Mouse (Mus musculus) thymus, postnatal 14 days (tissue): ENCODE data around the gene Olfr749.
"Not testable (repeated sequence)": the region's sequence is repeated elsewhere in the genome, so short reads cannot be mapped to it uniquely, and the experiment has no call there.

ENCODE experiments used
- DNase-seq: peaks from one replicate; pipeline ENCODE4 v3.0.0; 2021

Olfr749 gene

DNA sequence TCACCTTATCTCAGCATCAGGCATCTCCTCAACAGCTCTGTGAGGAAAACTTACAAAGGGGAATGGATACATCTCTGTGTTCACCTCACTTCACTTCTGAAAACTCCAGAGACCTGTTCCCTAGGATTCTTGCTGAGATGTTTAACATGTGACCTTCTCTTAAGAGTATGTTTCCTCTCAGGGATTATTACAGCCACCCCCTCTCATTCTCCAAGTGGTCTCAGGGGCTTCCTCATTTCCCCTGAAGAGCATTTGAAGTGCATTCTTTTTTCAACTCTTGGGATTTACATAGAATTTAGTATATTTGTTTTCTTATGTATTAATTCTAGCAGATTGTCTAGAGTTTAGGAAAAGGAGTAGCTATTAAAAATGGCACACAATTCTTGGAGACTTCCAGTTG lies at the start of gene Olfr749:
Gene Olfr749, minus strand, starts transcription at position 101 of the 400 bp plus-strand sequence.
- no peak for DNase-seq

DNA sequence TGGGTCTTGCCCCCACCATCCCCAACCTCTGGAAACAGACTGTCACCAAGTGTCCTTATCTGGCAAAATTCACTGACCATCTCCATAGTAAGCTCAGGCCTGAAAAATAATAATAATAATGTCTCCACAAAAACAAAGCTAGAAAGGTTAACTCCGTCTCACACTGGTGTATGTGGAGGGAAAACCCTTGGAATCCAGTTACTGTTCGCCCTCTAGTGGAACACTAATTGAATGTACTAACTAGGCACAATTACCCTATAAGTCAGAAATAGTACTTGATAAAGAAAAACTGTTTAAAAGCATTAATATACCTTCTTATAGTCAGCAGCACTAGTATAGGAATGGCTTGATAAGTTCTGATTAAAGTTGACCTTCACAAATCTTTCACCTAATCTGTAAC lies 43.3 kb upstream of the Olfr749 start:
- no peak for DNase-seq

DNA sequence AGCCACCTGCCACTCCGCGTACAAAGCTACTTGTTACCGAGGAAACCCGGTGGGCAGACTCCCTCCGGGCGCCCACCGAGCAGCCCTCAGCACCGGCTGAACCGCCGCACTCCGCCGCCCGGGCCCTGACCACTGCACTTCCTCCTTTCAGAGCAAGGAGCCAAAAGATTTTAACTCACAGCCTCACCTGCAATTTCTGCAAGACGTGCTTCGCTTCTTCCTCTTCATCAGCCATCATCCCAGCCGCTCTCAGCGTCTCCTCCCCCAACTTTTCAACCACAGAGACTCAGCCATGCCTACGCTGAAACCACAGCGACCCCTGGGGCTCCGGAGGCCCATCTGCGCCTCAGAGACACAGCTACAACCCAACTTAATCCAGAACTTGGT lies 40.4 kb upstream of the Olfr749 start, which contains the start of gene Ttc5:
Gene Ttc5, minus strand, starts transcription at position 269 of the 387 bp plus-strand sequence.
- peak; percentile 92 for DNase-seq

DNA sequence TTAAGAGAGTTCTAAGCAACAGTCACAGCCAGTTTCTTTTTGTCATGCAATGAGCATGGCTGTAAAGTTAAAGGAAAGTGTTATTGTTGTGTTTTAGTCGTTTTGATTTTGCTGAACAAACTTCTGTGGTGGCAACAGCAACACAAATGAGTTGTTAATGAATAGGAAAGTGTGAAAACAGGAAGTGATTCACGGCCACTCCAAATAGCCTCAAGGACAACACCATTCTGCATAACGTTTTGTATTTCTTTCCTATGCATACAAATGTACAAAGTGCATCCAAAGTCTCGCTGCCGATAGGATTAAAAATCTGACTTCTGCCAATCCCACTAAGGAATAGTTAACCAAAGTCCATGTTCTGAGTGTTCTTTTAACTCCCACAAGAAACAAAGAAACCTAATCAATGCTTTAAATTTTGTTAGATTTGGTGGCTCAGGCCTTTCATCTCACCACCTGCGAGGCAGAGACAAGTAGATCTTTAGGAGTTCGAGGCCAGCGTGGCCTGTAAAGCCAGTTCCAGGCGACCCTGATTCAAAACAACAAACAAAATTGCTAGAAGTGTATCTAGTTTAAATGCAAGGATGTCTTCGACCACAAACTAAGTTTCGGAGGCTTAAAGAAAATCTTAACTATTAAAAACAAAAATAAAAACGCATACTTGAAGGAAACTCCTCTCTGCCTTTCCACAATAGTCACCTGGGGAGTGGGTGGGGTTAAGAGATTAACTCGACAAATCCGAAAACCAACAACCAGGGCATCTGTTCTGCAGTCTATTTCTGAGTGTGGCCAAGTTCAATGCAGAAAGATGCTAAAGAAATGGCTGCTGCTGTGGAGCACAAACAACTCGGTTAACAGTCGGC lies 39.7 kb upstream of the Olfr749 start:
- DNase-seq = peak; percentile 35

DNA sequence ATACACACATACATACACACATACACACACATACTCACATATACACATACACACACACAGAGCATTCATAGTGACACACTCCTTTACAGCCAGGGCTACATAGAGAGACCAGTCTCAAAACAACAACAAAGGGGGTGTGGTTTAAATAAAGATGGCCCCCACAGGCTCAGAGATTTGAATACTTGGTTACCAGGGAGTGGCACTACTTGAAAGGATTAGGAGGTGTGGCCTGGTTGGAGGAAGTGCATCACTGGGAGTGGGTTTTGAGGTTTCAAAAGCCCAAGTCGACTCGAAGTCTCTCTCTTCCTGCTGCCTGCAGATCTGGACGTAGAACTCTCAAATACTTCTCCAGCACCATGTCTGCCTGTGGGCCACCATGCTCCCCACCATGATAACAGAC lies 37.3 kb upstream of the Olfr749 start:
- no peak for DNase-seq

DNA sequence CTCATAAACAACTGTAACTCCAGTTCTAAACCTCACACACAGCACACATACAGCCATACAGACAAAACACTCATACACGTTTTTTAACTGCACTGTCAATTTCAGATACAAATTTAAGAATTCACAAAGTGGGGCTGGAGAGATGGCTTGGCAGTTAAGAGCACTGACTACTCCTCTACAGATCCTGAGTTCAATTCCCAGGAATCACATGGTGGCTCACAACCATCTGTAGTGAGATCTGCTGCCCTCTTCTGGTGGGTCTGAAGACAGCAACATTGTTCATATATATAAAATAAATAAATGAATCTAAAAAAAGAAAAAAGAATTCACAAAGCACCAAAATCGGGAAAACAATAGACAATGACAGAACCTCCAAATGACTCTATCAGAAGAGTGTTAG lies 26.4 kb upstream of the Olfr749 start:
- DNase-seq = peak; percentile 20

DNA sequence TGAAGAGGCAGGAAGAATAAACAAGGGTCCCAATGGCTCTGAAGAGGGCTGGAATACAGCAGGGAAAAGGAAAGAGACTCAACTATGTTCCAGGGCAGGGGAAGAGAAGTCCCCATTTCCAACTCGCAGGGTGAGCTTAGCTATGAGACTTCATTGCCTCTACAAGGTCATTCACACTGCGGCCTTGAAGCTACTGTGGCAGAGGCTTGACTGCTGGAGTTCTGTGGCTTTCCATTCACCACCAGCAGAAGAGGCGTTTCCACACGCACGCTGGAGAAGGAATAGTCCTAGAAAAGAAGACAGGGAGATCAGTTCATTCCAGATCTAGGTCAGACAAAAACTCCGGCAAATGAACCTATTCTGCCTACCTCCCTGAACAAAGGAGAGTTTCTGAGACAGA lies 20.8 kb upstream of the Olfr749 start:
- no peak for DNase-seq

DNA sequence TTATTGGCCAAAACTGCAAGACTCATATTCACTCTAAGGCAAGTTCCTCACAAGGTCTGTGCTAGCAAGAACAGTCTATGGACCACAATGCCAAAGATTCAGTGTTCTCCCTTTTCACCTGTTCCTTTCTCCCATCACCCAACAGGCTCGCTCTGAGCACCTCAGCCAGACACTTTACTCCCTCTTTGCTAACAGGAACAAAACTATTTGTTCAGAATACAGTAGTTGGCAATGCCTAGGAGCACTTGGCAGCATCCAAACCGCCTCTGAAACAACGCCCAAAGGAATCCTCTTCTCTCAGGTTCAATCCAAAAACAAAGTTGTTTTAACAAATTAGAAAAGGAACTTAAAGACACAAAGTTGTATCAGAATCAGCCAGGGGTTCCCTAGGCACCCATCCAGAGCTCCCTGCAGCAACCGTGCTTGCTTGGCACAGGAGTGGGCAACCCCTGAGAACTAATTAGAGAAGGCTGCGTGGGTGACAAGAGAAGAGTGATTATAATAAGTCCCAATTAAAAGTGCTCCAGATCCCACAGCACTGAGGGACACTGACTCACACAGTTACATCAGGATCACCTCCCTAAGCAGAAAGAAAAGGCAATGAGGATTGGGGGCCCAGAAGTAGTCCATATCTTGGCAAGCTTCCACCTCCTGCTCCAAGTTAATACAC lies 13.7 kb upstream of the Olfr749 start:
- no peak for DNase-seq

DNA sequence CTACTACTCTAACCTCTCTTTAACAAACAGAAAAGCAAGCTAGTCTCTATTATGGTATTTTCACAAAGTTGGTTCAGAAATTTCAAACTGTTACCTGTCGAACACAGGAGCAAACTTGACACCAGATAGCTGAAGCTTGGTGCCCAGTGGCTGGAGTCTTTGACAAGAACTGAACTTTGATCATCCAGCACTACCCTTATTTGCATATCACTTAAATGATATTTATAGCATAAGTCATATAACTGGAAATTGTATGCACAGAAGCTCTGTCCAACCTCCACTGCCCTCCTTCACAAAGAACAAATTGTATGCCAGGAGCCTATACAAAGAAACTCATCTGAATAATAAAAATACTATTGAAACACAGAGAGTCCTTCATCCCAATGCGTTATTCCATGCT lies 3.3 kb downstream of the Olfr749 start:
- no peak for DNase-seq

DNA sequence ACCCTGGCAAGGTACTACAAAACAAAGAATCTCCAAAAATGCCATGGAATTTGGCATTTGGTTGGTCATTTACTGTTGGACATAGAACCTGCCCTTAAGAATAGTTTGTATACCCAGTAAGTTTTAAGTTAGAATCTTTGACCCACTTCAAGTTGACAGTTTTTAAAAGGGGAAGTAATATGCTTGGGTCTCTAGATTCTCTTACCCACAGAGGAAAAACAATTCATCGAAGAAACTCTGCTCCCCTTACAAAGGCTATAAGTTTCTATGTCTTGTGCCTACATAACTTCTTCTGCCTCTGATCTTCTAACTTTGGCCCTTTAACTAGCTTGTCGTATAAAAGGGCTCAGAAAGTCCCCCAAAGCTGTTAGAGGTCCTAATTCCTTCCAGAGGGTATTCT lies 4.6 kb downstream of the Olfr749 start:
- no peak for DNase-seq

DNA sequence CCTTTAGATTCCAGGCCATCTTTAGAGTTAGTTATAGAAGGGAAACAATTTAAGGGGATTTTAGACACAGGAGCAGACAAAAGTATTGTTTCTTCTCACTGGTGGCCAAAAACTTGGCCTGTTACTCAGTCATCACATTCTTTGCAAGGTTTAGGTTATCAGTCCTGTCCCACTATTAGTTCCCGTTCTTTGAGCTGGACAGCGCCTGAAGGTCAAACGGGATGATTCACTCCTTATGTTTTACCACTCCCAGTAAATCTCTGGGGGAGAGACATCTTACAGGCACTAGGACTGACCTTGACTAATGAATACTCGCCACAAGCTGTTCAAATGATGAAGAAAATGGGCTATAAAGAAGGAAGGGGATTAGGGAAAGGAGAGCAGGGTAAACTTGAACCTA lies 22.5 kb downstream of the Olfr749 start:
- not testable (repeated sequence) for DNase-seq

DNA sequence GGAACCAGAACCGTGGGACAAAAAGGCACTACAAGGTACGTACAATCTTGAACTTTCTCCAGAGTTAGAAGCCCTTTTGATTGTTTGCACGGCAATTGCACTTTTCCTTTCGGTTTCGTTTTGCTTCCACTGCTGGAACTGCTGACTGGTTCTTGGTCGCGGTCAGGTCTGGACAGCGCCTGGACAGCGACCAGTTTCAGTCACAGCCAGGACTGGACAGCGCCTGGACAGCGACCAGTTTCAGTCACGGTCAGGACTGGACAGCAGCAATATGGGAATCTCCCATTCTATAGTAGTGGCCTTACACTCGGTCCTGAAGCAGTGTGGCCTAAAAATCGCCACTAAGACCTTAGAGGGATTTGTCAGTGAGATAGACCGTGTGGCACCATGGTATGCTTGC lies 25.0 kb downstream of the Olfr749 start:
- DNase-seq = not testable (repeated sequence)

DNA sequence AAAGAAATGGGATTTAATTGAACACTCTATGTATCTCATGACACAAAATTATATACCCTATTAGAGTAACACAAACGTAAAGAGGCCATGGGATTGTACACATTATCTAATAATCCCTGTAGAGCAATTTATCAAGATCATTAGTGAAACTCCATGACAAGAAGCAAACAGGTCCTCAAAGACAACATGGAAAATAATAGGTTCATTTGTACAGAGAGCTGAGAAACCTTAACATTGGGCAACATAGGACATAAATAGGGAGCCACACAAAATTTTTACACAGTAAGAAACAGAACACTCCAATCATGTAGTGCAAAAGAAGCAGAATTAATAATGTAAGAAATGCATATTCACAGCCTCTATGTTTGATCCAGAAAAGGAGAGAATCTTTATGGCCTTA lies 37.8 kb downstream of the Olfr749 start, which contains the start of gene Olfr748:
Gene Olfr748, plus strand, starts transcription at position 301 of the 400 bp plus-strand sequence.
- no peak for DNase-seq

DNA sequence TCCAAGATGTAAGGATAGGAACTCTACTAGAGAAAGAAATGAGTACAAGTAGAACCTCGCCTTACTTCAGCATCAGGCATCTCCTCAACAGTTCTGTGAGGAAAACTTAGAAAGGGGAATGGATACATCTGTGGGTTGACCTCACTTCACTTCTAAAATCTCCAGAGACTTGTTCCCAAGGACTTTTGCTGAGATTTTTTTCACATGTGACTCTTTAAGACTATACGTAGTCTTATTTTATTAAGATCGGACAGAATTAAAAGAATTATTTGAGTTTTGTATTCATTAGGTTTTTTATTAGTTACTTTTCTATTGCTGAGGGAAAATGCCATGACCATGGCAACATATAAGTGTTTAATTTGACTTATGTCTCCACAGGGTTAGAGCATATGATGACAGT lies 51.8 kb downstream of the Olfr749 start, which contains the start of gene Olfr747:
Gene Olfr747, minus strand, starts transcription at position 101 of the 400 bp plus-strand sequence.
- no peak for DNase-seq
